Mouse (Mus musculus) mature B cell (primary cell): ENCODE measurements around the gene Hdac9.

Source experiments
- in situ Hi-C: fragments of 300-500 bp; cut with MboI; formaldehyde crosslinking; loops from 2 replicates; pipeline ENCODE4 v1.14.3; 2019

The Hdac9 gene

DNA sequence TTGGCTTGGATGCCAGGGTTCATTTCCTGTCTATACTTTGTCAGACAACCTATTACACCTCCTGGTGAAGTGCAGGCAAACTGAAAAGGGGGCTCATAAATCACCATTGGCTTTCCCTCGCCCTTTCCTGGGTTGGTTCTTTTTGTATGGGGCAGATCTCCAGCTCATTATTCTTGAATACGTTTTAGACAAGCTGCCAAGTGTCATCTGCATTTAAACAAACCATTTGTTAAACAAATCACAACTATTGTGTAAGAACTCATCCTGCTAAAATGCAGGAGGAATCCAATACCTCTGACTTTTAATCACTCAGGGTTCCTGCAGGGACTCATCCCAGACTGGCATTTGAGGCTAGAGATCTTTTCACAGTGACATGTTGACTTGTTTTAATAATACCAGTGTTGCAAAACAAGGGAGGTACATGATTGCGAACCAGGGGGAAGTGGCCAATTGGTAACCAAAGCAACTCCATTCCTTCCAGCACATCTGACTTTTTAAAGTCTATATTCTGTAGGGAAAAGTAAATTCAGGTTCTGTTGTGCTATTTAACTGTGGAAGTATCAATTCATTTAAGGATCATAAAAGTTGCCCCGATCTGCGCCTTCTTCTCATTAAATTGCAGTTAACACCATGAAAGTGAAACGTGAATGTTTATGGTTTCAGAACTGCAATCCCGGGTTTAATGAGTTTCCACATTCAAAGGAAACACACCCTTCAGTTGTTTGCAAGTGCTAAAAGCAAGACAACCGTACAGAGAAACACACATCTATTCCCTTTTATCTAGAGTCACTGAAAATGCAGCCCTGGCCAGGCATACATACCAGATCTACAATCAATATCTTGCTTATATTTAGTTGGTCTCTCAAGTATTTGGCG, 696.6 kb downstream of the Hdac9 start:
- in situ Hi-C loops, result no loop called here

DNA sequence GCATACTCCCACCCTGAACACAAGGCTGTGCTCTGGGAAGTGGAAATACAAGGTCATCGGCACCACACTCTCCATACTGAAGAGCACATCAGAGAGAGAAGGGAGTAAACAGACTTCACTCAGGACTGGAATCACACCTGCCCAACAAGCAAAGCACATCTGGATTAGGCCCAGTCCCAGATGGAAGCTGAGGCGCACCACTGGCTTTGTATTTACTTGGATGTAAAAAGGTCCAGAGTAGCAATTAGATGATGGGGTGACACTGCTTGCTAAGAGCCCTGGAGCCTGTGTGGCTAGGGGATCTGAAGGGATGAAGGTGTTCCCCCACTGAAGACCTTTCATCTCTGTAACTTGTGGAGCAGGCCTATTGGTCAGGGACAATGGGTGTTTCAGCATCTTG, 698.3 kb downstream of the Hdac9 start:
- in situ Hi-C loops, result no loop called here

DNA sequence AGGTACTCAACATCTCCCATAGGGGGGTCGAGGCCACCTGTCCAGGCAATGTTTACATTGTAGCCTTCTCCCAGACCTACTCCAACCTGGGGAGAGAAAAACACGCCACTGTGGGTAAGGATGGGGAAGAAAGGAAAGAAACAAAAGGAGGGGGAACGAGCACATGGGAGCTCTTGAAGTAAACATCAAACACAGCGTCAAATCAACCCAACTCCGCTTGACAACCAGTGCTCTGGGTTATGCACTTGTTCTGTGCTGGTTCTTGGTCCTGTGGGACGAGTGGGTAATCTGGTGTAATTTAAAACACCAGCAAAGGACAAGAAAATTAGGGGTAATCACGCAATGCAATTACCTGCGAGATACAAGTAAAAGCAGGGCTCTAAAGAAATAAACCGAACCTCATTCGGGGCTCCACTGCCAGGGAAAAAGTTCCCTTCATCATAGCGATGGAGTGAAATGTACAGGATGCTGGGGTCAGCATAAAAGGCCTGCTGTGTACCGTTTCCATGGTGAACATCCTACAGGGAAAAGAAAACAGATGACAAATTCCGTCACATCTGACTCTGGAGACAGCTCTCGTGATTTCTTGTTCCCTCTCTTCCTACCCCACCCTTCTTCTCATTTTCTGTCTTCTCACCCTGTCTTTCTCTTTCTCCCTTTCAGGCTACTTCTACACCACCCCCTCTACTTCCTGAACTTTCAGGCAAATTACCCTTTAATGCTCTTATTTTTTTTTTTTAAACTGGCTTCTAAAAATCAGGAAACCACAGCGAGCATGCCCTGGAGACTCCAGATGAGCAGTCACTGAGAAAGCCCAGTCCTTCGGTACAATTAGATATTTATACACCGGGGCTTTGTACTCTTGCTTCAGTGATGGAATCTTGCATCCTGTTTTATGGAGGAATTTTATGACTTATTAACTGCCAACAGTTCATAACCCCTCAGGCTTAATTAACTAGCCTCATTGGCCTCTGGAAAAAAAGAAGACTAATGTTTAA, 701.6 kb downstream of the Hdac9 start:
- in situ Hi-C loops, result no loop called here

DNA sequence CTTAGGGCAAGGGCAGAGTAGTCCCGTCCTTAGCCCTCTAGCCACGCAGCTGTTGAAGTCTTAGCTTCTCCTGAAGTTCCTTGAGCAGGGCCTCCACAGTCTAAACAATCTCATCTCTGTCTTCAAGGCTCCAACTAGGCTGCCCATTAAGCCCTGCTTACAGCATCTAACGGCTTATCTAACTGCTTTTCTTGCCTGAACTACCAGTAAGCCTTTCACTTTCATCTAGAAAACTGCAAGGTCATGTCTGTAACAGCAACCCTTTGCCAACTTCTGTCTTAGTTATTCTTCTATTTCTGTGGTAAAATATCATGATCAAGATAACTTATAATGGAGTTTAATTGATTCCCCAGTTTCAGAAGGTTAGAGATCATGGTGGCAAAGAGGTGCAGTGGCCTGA, 704.7 kb downstream of the Hdac9 start:
- in situ Hi-C loops, result no loop called here

DNA sequence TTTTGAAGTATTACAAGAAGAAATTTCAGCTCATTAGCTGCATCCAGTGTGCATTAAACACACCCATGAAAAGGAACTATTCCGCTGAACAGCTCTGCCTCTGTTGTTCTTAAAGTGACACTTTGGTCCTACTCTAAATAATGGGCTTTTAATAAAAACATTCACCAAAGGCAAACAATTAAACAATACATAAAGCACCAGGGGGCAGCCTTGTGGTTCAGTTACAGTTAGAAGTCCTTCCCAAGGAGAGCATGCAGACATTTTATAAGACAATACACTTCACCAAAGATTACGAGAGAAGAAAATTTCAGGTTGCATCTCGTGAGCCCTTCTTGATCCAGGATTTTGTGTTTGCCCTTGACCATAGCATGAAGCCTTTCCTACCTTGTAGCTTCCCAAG, 715.4 kb downstream of the Hdac9 start:
- in situ Hi-C loops, result no loop called here

DNA sequence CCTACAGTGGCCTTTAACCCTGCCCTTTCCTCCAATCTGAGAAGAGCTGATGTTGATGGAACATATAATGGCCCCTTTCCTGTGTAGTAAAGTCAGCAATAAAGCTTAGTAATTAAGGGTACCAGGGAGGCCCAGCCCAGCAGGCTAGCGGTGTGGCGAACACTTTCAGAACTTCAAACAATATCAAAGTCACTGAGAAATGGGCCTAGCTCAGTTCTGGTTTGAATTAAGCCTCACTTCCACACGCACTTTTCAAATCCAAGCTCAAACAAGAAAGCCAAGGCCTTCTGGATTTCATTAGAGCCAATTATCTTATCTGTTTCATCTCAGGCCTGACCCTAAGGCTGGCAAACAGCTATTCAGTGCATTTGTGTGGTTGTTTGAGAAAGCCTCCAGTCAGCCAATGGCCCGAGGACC, 716.9 kb downstream of the Hdac9 start:
- in situ Hi-C loops, result no loop called here

DNA sequence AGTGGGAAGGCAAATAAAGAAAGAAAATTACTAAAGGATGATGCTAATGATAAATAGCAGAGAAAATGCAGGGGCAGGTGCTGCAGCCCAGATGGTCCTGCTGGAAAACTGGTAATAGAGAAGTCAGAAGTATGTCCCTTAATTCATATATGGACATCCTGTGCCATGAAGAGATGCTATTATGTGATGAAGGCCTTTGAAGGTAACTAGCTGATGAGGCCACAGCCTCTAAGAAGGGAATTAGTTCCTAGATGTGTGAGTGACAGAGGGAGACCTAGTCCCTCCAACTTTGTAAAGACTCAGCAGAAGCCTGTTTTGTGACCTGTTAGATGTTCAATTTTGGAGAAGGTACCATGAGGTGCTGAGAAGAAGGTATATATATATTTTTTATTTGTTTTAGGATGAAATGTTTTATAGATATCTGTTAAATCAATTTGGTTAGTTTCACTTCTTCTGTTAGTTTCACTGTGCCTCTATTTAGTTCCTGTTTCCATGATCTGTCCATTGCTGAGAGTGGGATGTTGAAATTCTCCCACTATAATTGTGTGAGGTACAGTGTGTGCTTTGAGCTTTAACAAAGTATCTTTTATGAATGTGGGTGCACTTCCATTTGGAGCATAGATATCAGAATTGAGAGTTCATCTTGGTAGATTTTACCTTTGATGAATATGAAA, 721.6 kb downstream of the Hdac9 start:
- in situ Hi-C loops, result no loop called here

DNA sequence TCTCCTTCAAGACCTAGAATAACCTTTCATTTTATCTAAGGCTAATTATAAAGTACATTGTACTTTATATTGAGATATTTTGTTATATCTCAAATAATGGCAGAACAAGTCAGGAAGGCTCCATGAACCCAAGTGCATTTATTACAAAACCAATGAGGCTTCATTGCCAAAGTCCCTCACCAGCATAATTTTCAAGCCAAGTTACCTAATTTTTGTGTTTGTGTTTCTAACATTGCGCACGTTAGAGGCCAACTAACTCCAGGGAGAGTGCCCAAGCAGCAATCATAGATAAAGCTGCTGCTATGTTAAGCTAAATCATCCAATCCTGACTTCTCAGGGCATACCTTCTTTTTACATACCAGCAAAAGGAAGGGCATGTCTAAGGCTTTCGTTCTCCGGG, 722.8 kb downstream of the Hdac9 start:
- in situ Hi-C loops, result no loop called here

DNA sequence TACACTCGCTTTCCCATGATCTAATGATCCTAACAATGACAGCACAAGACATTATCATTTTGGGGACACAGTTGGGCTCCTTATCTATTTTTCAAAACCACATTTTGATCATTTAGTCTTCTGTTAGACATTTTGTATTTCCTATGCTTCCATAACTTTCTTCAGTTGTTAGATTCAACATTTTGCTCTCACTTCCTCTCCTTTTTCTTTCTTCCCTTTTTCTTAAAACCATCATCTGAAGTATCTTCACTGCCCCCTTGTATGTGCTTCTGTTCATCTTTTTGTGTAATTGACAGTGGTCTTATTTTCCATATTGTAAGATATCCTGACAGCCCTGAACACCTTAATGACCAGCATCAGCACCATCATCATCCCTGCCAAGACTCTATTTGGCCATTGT, 725.6 kb downstream of the Hdac9 start:
- in situ Hi-C loops, result no loop called here

DNA sequence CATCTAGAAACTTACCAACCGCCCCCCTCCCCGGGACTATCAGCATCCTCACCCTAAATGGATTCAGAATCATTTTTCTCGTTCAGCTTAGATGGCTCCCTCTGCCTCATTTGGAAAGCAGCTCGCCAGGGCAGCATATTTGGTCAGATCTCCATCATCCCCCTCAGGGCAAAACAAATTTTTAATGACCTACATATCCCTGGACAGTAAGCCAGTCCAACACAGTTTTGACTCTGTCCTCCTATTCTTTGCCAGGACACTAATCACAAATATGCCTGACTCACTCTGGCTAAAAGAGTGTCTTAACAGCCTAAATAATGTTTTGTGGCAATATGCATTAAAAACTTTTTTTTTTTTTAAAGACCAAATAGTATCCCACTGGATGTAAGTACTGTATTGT, 738.0 kb downstream of the Hdac9 start:
- in situ Hi-C loops, result no loop called here

DNA sequence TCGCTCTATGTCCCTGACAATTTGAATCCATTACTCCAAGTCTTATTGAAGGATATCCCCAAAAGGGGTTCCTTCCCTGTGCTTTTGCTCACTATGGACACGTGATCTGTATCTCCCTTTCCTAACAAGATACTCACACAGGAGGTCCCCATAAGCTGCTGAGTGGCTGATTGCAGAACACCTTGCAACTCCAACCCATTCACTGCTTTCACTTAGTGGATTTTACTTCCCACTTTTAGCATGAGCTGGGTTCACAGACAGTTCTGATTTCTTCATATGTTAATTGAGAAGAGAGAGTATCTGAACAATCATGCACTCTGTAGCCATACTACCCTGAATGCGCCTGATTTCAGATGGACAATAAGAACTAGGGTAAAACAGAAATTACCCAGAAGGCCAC, 740.1 kb downstream of the Hdac9 start:
- in situ Hi-C loops, result no loop called here

DNA sequence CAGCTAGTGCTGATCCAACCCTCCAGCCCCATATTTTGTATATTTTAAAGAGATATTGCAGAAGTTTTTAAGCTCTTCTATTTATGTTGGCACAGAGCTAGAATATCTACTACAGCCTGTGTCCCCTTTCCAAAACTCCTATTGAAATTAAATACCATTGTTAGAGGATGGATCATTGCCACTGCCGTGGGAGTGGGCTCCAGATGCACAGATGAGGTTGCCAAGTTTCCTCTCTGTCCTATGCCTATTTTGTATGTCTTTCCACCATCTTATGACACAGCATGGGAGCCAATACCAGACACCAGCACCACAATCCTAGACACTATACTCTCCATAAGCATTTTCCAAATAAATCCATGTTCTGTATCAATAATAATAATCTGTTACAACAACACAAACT, 743.9 kb downstream of the Hdac9 start:
- in situ Hi-C loops, result no loop called here

DNA sequence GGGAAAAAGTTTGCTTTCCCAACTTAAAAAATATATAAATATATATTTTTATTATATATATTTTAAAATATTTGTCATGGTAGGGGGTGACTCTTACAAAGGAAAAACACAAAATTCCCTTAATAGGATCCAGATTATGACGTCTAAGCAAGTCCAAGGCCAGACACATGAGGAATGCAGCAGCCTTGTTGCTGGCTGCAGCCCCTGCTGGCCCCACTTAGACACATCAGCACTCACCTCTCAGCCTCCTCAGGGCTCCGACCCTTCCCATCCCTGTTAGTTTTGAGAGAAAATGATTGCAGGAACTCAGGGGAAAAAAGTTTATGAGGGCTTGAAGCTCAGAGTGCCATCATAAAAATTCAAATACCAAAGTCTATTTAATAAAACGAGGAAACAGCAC, 746.3 kb downstream of the Hdac9 start:
- in situ Hi-C loops, result no loop called here

DNA sequence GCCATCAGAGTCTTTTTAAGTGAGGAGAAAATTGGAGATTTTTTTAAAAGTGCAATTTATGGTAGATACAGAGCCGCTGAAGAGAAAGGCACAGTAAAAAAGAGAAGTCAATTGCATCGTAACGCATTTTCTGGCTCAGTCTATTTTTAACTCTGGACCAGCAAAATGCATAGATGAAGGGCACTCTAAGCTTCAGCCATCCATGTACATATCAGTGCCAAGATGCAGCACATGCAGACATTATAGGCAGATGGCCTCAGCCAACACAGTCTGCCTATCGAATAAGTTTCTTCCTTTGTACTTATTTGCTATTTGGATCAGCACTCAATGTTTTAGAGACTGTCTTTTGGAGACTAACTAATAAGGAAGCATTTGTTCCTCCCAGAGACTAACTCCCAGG, 751.2 kb downstream of the Hdac9 start:
- in situ Hi-C loops, result no loop called here

DNA sequence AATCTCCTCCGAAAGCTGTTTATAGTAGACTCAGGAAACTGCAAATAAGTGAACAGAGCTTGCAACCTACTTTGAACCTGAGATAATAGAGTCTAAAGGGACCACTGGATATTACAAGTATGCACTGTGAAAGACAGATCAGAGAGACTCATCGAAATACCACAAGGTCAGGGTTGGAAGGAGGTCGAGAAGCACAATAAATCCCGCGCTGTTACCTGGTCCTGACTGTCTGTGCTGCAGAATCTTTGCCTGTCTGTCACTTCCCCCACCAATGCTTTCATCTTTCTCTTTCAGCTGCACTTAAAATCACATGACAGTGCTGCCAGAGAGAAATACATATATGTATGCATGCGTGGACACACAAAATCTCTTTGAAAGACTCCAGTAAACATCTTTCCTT, 760.6 kb downstream of the Hdac9 start:
- in situ Hi-C loops, result no loop called here

DNA sequence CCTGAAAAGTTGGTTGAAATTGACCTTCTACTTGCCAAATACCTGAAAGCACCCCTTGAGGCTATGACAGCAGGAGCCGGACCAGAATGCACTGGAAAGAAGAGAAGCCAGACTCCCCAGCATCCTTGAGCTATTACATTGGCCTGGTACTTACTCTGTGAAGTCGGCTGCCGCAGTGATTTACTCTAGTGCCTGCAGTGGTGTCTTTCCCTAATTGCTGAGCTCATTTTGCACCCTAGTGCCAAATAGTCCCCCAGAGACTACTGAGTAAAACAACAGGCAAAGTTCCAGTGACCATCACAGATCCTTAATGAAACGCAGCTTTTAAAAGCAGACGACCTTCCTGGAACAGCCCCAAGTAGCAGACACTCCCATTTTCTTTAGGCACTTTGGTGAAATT, 761.2 kb downstream of the Hdac9 start:
- in situ Hi-C loops, result no loop called here

DNA sequence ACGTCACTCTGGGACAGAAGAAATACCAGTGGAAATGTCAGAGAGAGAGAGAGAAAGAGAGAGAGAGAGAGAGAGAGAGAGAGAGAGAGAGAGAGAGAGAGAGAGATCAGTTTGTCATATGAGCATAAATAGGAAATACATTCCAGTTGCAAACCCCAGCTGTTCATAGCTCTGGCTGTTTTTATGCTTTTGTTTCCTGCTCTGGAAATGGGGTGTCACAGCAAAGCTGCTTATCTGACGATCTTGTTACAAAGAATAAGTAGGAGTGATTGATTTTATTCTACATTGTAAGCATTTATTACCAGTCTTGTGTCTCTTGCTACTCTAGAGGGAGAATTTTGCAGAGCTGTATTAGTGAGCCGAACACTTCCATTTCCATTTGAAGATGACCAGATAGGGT, 762.1 kb downstream of the Hdac9 start:
- in situ Hi-C loops, result no loop called here

DNA sequence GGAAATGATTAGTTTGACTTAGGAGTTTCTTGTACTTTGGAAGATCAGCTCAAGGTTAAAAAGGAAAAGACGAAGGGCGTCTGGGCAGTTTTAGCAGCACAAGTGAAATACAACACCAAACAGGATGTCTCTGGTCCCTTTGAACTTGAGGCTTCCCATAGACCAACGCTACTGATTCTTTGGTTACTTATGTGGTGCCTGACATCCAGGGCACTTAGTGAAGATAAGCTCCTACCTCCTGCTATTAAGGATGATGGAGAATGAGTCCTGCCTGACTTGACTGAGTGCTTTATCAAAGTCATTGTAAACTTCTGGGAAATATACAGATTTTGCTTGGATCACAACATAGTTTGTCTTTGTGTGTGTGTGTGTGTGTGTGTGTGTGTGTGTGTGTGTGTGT, 765.6 kb downstream of the Hdac9 start:
- in situ Hi-C loops, result no loop called here

DNA sequence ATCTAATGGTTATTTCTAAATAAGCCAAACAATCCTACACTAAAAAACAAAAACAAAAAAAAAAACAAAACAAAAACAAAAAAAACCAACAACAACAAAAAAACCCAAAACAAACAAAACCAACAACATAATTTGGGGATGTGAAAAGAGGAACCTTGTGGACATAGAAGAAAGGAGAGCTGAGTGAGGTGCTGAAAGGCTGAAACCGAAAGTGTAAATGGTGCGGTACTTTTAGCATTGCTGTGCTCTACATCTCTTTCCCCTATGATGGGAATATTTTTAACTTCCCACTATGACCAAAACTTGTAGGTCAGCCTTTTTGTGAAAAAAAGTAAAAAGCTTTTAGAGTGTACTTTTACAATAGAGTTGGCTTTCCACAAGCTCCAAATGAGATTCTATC, 774.2 kb downstream of the Hdac9 start:
- in situ Hi-C loops, result no loop called here

DNA sequence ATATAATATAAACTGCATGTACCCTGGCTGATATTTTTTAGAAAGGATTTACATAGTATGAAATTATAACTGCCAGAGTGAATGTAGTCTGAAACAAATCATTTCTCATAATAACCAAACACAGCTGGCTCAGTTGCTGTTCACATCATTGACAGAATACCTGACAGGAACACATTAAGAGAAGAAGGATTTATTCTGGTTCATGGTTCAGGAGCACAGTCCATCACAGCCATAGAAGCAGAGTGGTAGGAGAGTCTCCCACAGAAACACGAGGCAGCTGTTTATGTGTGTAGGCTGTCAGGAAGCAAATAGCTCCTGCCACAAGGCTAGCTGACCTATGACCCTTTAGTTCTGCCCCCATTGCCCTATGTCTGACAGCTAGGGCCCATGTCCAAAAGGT, 803.6 kb downstream of the Hdac9 start:
- in situ Hi-C loops, result no loop called here

DNA sequence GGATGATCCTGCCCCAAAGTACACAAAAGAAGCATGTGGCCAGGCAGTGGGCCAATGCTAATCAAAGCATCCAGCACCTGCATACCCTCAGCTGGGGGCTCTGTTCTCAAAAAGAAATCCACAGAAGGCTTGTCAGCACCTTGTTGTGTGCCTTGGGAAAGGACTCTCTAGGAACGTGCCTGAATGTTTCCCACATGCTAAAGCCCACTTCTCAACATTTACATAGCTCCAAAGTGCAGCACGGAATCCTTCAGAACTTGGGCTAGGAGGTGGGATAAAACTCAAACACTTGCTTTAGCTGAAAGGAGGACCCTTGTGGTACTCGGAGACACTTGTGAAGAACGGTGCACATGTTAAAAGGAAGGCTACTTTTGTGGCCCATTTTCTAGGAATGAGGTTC, 823.9 kb downstream of the Hdac9 start:
- in situ Hi-C loops, result no loop called here

DNA sequence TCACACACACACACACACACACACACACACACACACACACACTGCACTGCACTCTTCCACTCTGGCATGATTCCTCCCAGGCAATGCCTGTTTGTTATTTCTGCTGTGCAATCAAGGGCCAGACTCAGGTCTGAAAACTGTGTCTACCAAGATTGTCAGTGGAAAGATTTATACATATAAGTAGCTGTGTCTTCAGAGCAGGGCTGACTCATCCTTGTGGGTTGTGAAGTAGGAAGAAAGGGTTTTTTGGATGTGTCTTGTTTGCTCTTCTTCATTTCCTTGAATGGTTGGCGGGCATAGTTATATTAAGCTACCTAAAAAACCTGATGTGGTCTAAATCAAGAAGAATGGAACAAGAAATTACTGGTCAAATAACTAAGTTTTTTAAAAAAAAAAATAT, 825.0 kb downstream of the Hdac9 start:
- in situ Hi-C loops, result no loop called here
